In the genomic region with DNA sequence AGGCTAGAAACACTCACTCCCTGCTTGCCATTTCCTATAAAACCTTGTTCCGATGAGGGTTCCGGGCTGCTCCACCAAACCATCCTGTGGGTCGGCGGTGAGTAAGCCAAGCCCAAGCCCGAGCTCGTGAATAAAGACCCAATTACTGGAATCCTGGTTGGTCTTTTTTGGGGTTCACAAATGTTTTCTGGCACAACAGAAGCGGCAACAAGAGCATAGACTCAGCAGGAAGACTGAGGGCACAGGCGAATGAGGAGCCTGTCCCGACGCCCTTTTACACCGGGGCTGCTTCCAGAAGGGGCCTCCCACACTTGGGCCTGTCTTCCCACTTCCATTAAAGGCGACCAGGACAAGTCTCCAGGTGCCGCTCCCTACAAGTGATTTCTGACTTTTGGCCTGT, we compare ENCODE assay signal across 22 mouse cellular contexts.
"Had no signal": no experiment of that assay in that cellular context is flagged by ENCODE, and none has a peak within 500 bp of the region (broad histone marks: within the 10 kb centered on the region; RNA-seq: fewer than 3 reads in every experiment).

No protein-coding gene starts in this region.

- H3K4me3 ChIP-seq: heart, embryonic 10.5 days; heart, embryonic 12.5 days; hindbrain, embryonic 13.5 days; hindbrain, embryonic 15.5 days; kidney, embryonic 15.5 days; limb, embryonic 13.5 days; limb, embryonic 15.5 days; liver, embryonic 12.5 days had no signal

- H3K4me1 ChIP-seq: heart, embryonic 12.5 days had no signal

- DNase-seq: gastrocnemius, postnatal 14 days; gastrocnemius, postnatal 36 days; heart, adult 18-20 months; heart, postnatal 10 days; kidney, adult 11 months; kidney, adult 2 months; kidney, adult 9 months; kidney, postnatal 14 days; kidney, postnatal 36 days; layer of hippocampus, adult 9-11 months; layer of hippocampus, postnatal 36 days; left cerebral cortex, postnatal 4 days had no signal

- H3K9ac ChIP-seq: heart, embryonic 12.5 days; hindbrain, embryonic 13.5 days; hindbrain, embryonic 15.5 days; kidney, embryonic 15.5 days; limb, embryonic 13.5 days; limb, embryonic 15.5 days; liver, embryonic 12.5 days had no signal

- H3K27ac ChIP-seq: heart, embryonic 10.5 days; hindbrain, embryonic 13.5 days; hindbrain, embryonic 15.5 days; hindbrain, postnatal 0 days; kidney, embryonic 15.5 days; kidney, postnatal 0 days; limb, embryonic 13.5 days; limb, embryonic 15.5 days; liver, embryonic 12.5 days had no signal

- H3K36me3 ChIP-seq: heart, embryonic 10.5 days; heart, embryonic 12.5 days; hindbrain, embryonic 13.5 days; hindbrain, embryonic 15.5 days; kidney, embryonic 15.5 days; limb, embryonic 13.5 days; limb, embryonic 15.5 days; liver, embryonic 12.5 days had no signal

- H3K9me3 ChIP-seq: heart, embryonic 10.5 days; heart, embryonic 12.5 days; hindbrain, embryonic 13.5 days; hindbrain, embryonic 15.5 days; kidney, embryonic 15.5 days; limb, embryonic 13.5 days; limb, embryonic 15.5 days; liver, embryonic 12.5 days had no signal

- H3K27me3 ChIP-seq: heart, embryonic 12.5 days; hindbrain, embryonic 13.5 days; hindbrain, embryonic 15.5 days; kidney, embryonic 15.5 days; limb, embryonic 13.5 days; limb, embryonic 15.5 days; liver, embryonic 12.5 days had no signal
